Mouse (Mus musculus): ENCODE data around the gene Mmp19. TPM values are rescaled to one million over a fixed set of nuclear protein-coding genes. Genes with fewer than 3 reads are reported as not detected.
"Not testable (repeated sequence)": the region's sequence is repeated elsewhere in the genome, so short reads cannot be mapped to it uniquely, and the experiment has no call there.

Mmp19 gene
- polyA plus RNA-seq, 1 experiment from 2014 or later, result 0.59 TPM

- no peak for ATAC-seq (ENCODE audit: low read depth)
- Histone ChIP-seq H3K4me2 (peak overlapping the region; percentile 78), H3K4me1 (replicated peaks) (peaks cover 48% of the 10 kb centered on the region), H3K9ac (peak overlapping the region; percentile 92), H3K27ac (replicated peaks) (peak overlapping the region; percentile 98), H3K36me3 (peaks cover 51% of the 10 kb centered on the region), H3K27me3 (no peaks in the 10 kb centered on the region), H3K4me3 (peak overlapping the region; percentile 86), H3K9me3 (no peaks in the 10 kb centered on the region)
- 24% methylated on average over 6 of the region's 6 CpGs for WGBS
Measured at GRCm38 (mm10) chr10:128803361-128803760, 12.7 kb downstream of the Mmp19 start.

- peak within 1 kb of the TSS; percentile 86 for H3K4me3 ChIP-seq
- H3K9ac ChIP-seq, result peak within 1 kb of the TSS; percentile 92
- H3K36me3 ChIP-seq, result peaks cover 50% of the 10 kb centered on the region
- no peaks in the 10 kb centered on the region for H3K9me3 ChIP-seq
- H3K27me3 ChIP-seq, result no peaks in the 10 kb centered on the region
- peak; percentile 8 for ATAC-seq (ENCODE audit: low read depth)
- peak within 1 kb of the TSS; percentile 98 for H3K27ac ChIP-seq (replicated peaks)
- peaks cover 53% of the 10 kb centered on the region for H3K4me1 ChIP-seq (replicated peaks)
- WGBS, result under 1% methylated on average over 14 of the region's 14 CpGs
- peak within 1 kb of the TSS; percentile 78 for H3K4me2 ChIP-seq
Measured at GRCm38 (mm10) chr10:128803771-128804270, 13.1 kb downstream of the Mmp19 start, which contains the start of gene Dnajc14. Gene Dnajc14, plus strand, starts transcription at chr10:128804062.

DNA sequence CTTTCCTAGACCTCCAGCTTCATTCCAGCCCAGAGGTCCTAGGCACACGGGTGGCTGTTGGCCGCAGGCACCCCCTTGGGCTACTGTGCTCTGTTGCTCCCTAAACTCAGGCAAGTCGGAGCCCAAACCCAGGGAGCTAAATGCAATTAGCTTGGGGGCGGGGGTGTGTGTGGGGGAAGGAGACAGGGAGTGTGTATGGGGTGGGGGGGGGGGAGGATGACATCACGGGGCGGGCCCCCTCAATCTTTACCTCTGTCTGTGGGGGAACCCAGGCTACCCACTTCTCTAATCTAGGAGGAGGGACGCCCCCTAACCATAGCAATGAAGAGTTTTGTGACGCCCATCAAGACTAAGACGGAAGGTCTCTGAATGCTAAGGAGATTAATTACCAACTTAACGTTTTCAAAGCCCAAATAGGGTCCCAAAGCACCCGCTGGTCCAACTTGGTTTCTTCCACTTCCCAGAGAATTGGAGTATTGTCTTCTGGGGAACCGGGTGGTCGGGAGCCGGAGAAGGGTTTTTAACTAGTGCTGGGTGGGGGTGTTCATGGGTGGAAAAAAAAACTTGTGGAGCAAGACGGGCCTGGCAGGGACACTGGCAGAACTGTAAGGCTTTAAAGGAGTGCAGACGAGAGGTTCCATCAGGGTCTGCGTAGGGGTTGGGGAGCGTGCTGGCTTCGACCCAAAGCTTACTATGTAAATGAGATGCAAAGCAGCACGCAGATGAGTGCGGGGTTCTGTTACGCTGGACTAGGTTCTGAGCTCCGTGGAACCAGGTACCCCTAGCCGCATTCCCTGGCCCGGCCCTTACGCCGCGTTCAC is 13.8 kb downstream of the Mmp19 start, which contains the start of gene Tmem198b:
Gene Tmem198b, minus strand, starts transcription at position 100 of the 821 bp plus-strand sequence.
- peak within 1 kb of the TSS; percentile 92 for H3K9ac ChIP-seq
- peak; percentile 75 for ATAC-seq (ENCODE audit: low read depth)
- H3K4me3 ChIP-seq, result peak within 1 kb of the TSS; percentile 86
- peak within 1 kb of the TSS; percentile 78 for H3K4me2 ChIP-seq
- no peaks in the 10 kb centered on the region for H3K27me3 ChIP-seq
- WGBS, result under 1% methylated on average over 27 of the region's 28 CpGs
- peaks cover 59% of the 10 kb centered on the region for H3K4me1 ChIP-seq (replicated peaks)
- no peaks in the 10 kb centered on the region for H3K9me3 ChIP-seq
- H3K36me3 ChIP-seq, result peaks cover 50% of the 10 kb centered on the region
- peak within 1 kb of the TSS; percentile 98 for H3K27ac ChIP-seq (replicated peaks)

DNA sequence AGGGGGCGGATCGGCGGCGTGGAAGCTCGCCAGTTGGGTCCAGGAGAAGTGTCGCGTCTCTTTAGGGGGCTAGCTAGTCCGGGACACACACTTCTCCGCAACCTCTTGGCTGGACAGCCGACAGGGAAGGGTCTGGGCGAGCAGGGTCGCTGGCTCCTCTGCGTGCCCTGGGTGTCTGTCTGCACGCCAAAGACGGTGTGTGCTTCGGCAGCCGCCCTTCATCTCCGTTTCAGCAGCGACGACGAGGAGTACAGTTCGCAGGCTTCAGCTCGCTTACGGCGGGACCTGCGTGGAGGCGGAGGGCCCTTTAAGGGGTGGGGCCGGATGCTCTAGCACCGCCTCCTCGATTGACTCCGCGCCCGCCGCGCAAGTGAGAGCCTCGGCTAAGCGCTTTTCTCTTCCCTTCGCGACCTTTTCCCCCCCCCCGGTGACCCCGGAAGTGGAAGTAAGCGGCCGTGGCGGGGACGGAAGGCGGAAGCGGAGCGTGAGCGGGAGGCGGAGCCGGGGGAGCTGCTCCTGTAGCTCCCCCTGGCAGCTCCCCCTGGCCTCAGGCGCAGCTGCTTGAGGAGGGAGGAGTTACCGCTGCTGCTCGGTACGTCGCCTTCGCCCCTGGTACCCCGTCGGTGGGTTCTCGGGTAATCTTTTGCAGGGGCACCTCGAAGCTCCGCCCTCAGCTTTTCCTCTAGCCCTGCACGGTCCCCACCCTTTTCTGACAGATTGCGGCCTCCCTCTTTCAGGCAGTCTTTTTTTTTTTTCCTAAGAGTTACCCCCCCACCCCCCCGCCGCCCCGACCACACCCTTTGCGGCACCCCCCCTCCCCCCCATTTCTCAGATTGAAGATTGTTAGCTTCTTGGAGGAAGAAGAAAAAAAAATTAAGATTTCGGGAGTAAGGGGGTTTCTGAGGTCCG is 14.6 kb downstream of the Mmp19 start:
- WGBS, result under 1% methylated on average over 61 of the region's 70 CpGs
- Histone ChIP-seq H3K27ac (replicated peaks) (peak overlapping the region; percentile 98), H3K27me3 (no peaks in the 10 kb centered on the region), H3K36me3 (peaks cover 44% of the 10 kb centered on the region), H3K9ac (peak overlapping the region; percentile 92), H3K4me2 (peak overlapping the region; percentile 78), H3K4me1 (replicated peaks) (peaks cover 68% of the 10 kb centered on the region), H3K9me3 (no peaks in the 10 kb centered on the region), H3K4me3 (peak overlapping the region; percentile 86)
- peak; percentile 93 for ATAC-seq (ENCODE audit: low read depth)

- H3K4me1 ChIP-seq (replicated peaks), result peaks cover 70% of the 10 kb centered on the region
- peak overlapping the region; percentile 98 for H3K27ac ChIP-seq (replicated peaks)
- H3K36me3 ChIP-seq, result peaks cover 36% of the 10 kb centered on the region
- H3K4me2 ChIP-seq, result peak overlapping the region; percentile 78
- H3K27me3 ChIP-seq, result no peaks in the 10 kb centered on the region
- WGBS, result 60% methylated on average over 6 of the region's 6 CpGs
- H3K9me3 ChIP-seq, result no peaks in the 10 kb centered on the region
- peak overlapping the region; percentile 92 for H3K9ac ChIP-seq
- peak overlapping the region; percentile 86 for H3K4me3 ChIP-seq
- ATAC-seq (ENCODE audit: low read depth), result no peak
Measured at GRCm38 (mm10) chr10:128806086-128806485, 15.4 kb downstream of the Mmp19 start.

- H3K27ac ChIP-seq (replicated peaks), result no peak overlapping the region
- H3K36me3 ChIP-seq, result peaks cover 30% of the 10 kb centered on the region
- WGBS, result 92% methylated on average over 8 of the region's 8 CpGs
- no peak for ATAC-seq (ENCODE audit: low read depth)
- H3K27me3 ChIP-seq, result no peaks in the 10 kb centered on the region
- no peaks in the 10 kb centered on the region for H3K9me3 ChIP-seq
- H3K4me2 ChIP-seq, result peak overlapping the region; percentile 78
- peak overlapping the region; percentile 92 for H3K9ac ChIP-seq
- peaks cover 67% of the 10 kb centered on the region for H3K4me1 ChIP-seq (replicated peaks)
- peak overlapping the region; percentile 86 for H3K4me3 ChIP-seq
Measured at GRCm38 (mm10) chr10:128807018-128807417, 16.3 kb downstream of the Mmp19 start.

GRCm38 (mm10) chr10:128817033-128817432 is 26.3 kb downstream of the Mmp19 start, which contains the start of gene Sarnp:
Gene Sarnp, plus strand, starts transcription at chr10:128817333.
- no peaks in the 10 kb centered on the region for H3K27me3 ChIP-seq
- WGBS, result 92% methylated on average over 13 of the region's 13 CpGs
- H3K36me3 ChIP-seq, result peaks cover 68% of the 10 kb centered on the region
- H3K4me3 ChIP-seq, result no peak within 1 kb of the TSS
- no peak within 1 kb of the TSS for H3K27ac ChIP-seq (replicated peaks)
- no peaks in the 10 kb centered on the region for H3K9me3 ChIP-seq
- H3K4me1 ChIP-seq (replicated peaks), result peaks cover 9% of the 10 kb centered on the region
- ATAC-seq (ENCODE audit: low read depth), result no peak
- H3K4me2 ChIP-seq, result no peak within 1 kb of the TSS
- H3K9ac ChIP-seq, result no peak within 1 kb of the TSS

GRCm38 (mm10) chr10:128820217-128820616 is 29.5 kb downstream of the Mmp19 start:
- no peak overlapping the region for H3K9ac ChIP-seq
- H3K27ac ChIP-seq (replicated peaks), result no peak overlapping the region
- H3K36me3 ChIP-seq, result peaks cover 51% of the 10 kb centered on the region
- H3K4me3 ChIP-seq, result no peak overlapping the region
- ATAC-seq (ENCODE audit: low read depth), result no peak
- WGBS, result 92% methylated on average over 4 of the region's 4 CpGs
- H3K27me3 ChIP-seq, result no peaks in the 10 kb centered on the region
- H3K4me1 ChIP-seq (replicated peaks), result peaks cover 25% of the 10 kb centered on the region
- H3K4me2 ChIP-seq, result no peak overlapping the region
- no peaks in the 10 kb centered on the region for H3K9me3 ChIP-seq

DNA sequence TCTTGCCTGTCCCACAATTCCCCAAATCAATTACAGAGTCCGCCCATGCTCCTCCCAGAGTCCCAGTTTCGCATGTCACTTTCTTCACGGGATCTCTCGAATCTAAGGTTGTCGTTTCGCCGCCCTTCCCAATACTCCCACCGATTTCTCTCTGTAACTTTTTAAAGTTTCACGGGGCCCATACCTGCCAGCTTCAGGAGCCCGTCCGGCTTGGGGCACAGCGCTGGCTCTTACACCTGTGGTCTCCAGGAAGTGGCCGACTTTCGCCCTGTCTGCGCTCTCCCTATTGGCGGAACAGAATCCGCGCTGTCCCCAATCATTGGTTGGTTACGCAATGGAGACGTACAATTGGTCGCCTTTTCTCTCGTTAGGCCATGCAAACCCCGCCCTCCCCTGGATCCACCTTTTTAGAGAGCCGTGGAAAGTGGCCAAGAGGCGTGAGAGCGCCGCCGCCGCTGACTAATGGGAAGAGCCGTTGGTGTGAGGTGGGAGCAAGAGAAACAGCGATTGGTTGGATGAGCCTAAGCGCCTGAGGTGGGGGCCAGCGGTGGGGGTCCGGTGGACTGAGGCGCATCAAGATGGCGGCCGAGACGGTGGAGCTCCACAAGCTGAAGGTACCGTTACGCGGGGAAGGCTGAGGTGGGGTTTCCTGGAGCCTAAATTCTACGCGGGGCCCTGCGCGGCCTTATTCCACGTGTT is 30.8 kb downstream of the Mmp19 start, which contains the start of gene Ormdl2:
Gene Ormdl2, minus strand, starts transcription at position 288 of the 699 bp plus-strand sequence.
- Histone ChIP-seq H3K27ac (replicated peaks) (peak within 1 kb of the TSS; percentile 64; the same call in 1 of the 2 replicates), H3K9ac (peak within 1 kb of the TSS; percentile 76), H3K4me1 (replicated peaks) (peaks cover 25% of the 10 kb centered on the region), H3K4me3 (peak within 1 kb of the TSS; percentile 79), H3K27me3 (no peaks in the 10 kb centered on the region), H3K36me3 (peaks cover 44% of the 10 kb centered on the region), H3K4me2 (peak within 1 kb of the TSS; percentile 78), H3K9me3 (no peaks in the 10 kb centered on the region)
- WGBS, result under 1% methylated on average over 46 of the region's 46 CpGs
- peak; percentile 100 for ATAC-seq (ENCODE audit: low read depth)

- Histone ChIP-seq H3K9me3 (no peaks in the 10 kb centered on the region), H3K4me2 (peak overlapping the region; percentile 78), H3K9ac (peak overlapping the region; percentile 76), H3K27ac (replicated peaks) (peak overlapping the region; percentile 64; the same call in 1 of the 2 replicates), H3K27me3 (no peaks in the 10 kb centered on the region), H3K4me3 (peak overlapping the region; percentile 79), H3K36me3 (peaks cover 38% of the 10 kb centered on the region), H3K4me1 (replicated peaks) (peaks cover 25% of the 10 kb centered on the region)
- peak; percentile 34; the same call in 1 of the 2 replicates for ATAC-seq (ENCODE audit: low read depth)
- 5% methylated on average over 13 of the region's 13 CpGs for WGBS
Measured at GRCm38 (mm10) chr10:128822135-128822534, 31.4 kb downstream of the Mmp19 start.

DNA sequence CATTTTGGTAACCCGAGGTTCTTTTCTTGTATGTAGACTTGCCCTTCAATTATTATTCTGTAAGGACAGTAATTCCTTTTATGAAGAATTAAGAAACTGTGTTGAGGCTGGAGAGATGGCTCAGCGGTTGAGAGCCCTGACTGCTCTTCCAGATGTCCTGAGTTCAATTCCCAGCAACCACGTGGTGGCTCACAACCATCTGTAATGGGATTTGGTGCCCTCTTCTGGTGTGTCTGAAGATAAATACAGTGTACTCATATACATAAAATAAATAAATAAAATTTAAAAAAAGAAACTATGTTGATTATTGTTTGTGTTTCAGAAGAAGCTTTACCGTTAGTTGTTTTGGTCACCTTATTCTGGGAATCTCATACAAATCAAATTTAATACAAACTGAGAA is 32.4 kb downstream of the Mmp19 start:
- peaks cover 28% of the 10 kb centered on the region for H3K36me3 ChIP-seq
- not testable (repeated sequence) for H3K27me3 ChIP-seq; H3K9me3 ChIP-seq; ATAC-seq (ENCODE audit: low read depth); H3K27ac ChIP-seq (replicated peaks); H3K9ac ChIP-seq
- H3K4me3 ChIP-seq, result peak overlapping the region; percentile 79
- peaks cover 25% of the 10 kb centered on the region for H3K4me1 ChIP-seq (replicated peaks)
- H3K4me2 ChIP-seq, result peak overlapping the region; percentile 78
- WGBS, result 78% methylated on average over 4 of the region's 4 CpGs
